Mouse (Mus musculus) embryonic facial prominence, embryonic 13.5 days (tissue): Measurements from ENCODE around the gene Nars2. TPM values are rescaled to one million over a fixed set of nuclear protein-coding genes. Genes with fewer than 3 reads are reported as not detected.

Experiments used
- polyA plus RNA-seq: library from polyadenylated mRNA; unstranded; fragments of >200 nt; fragmentation: Nextera tagmentation; extraction: Ambion mirVana; gene quantifications from 2 replicates; pipeline ENCODE4 v1.2.1, GENCODE M21; 2015

The Nars2 gene
- polyA plus RNA-seq, 1 experiment from 2014 or later: 26.6 TPM

Other genes with a start within 250 kb of the Nars2 start
- 4.9 and 5.7 TPM in 2 replicates for gene Gab2, start 130.1 kb downstream of the Nars2 start, polyA plus RNA-seq